Mouse (Mus musculus) adrenal gland, adult (tissue): ENCODE results near the gene Gp9.
A peak's percentile ranks its signal among the peaks of the same experiment; 100 is the strongest.
"Not testable (repeated sequence)": the region's sequence is repeated elsewhere in the genome, so short reads cannot be mapped to it uniquely, and the experiment has no call there.

Experiments
- DNase-seq, 2 experiments: peaks; one replicate each; pipeline ENCODE4 v3.0.0; 2022 to 2023; ENCODE audit warnings: low spot score in 1 of 2; ENCODE audit not compliant: inconsistent age in 2 of 2

Gene Gp9

GRCm38 (mm10) chr6:87748531-87748930 lies 29.3 kb upstream of the Gp9 start:
- DNase-seq, result no peak

GRCm38 (mm10) chr6:87750184-87750910 lies 27.5 kb upstream of the Gp9 start:
- no peak for DNase-seq

DNA sequence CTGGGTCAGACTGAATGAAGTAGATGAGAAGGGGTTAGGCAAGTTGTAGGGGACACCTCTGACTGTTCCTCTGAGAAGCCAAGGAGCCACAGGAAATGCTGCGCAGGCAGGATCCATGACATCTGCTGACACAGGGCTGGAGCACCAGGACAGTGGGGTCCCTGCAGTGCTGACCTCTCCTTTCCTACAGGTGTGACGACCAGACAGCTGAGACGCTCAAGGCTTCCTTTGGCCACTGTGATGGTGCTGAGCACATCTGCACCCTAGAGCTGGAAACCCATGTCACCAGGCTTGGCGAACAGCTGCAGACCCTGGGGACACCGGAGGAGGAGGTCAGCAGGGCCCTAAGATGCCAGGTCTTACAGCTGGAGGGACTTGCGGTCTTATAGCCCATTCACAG lies 26.3 kb upstream of the Gp9 start:
- no peak for DNase-seq

DNA sequence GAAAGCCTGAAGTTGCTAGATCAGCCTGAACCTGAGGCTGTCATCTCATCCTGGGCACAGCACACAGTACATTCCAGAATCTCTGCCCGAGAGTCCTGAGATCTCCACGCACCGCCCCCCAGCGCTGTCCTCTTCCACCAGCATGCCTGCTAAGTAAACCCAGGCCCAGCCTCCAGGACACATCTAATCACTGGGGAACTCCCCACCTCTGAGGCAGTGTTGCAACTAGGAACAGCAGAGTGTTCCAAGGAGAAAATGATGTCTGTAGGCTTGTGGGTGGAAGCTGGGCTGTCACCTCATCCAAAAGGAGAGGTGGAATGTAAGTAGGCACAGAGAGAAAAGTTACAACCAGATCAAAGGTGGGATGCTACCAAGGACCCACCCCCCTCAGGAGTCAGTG lies 22.7 kb upstream of the Gp9 start:
- DNase-seq, result no peak

DNA sequence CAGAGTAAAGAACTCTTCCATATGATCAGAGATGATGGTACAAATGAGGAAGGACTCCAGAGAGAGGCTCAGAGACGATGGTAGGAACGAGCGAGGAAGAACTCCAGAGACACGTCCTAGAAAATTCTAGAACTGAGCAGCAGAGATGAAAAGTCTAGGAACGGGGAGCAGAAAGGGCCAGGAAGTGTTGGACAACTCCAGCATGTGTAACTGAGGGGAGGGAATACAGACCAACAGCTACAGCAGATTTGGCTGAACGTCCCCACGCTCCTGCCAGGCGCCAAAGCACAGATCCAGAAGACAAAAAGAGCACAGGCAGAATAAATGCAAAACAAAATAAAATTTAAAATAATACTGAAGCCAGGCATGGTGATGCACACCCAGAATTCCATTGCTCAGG lies 21.0 kb upstream of the Gp9 start:
- DNase-seq, result no peak

GRCm38 (mm10) chr6:87759404-87759803 lies 18.5 kb upstream of the Gp9 start:
- DNase-seq, result no peak

DNA sequence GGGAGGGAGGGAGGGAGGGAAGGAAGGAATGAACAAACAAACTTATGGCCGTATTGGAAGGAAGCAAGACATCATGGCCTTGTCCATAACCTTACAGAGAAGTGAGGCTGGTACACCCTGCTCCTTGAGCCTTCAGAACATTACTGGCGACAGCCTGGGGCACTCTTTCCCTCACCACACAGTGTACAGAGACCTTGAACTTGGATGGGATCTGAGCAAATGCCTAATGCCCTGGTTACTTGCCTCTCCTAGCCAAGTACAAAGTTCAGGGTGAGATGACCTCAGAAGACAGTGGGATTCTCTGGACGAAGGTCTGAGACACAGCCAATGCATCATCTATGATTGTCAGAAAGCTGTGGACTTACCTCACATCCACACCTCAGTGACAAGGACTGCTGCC lies 18.0 kb upstream of the Gp9 start:
- peak; percentile 34 for DNase-seq

- no peak for DNase-seq
Observed at GRCm38 (mm10) chr6:87762161-87762560, 15.7 kb upstream of the Gp9 start.

DNA sequence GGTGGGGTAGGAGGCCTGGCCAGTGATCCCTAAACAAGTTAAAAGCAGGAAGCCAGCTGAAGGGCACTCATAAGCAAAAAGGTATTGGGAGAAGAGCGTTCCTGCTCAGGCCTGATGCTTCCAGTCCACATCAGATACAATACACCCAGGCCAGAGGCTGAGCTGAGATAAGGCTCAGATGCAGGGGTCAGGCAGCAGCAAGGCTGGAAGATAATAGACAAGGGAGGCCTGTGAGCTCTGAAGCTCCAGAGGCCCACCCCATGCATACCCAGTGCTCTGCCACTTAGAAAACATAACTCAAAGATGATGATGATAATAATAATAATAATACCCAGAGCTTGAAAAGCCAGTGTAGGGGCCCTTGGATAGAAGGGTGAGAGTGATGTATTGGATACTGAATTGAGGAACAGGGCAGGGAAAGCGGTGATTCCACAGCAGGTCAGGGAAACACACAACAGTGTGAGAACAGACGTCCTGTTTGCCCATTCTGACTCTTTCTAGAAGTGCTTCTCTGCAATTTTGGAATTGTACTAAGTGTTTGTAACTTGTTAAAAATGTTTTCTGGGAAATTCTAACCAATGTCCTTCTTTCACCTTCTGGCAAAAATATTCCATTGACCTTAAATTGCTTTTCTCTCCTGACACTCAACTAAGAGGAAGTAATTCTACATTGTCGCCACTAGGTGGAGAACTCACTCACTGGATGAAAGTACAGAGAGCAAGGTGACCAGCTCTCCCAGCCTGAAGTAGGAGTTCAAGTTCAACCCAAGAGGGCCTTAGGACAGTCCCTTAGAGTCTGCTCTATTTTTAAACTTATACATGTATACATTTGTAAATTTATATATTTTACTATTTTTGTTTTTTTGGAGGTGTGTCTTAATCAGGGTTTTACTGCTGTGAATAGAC lies 14.2 kb upstream of the Gp9 start:
- peak in 1 of 2 experiments; percentile 71 for DNase-seq

GRCm38 (mm10) chr6:87764296-87764695 lies 13.6 kb upstream of the Gp9 start:
- not testable (repeated sequence) for DNase-seq

GRCm38 (mm10) chr6:87770626-87771025 lies 7.2 kb upstream of the Gp9 start:
- peak in 1 of 2 experiments; percentile 18 for DNase-seq

- DNase-seq, result no peak
Observed at GRCm38 (mm10) chr6:87774466-87774865, 3.4 kb upstream of the Gp9 start.

GRCm38 (mm10) chr6:87774909-87775308 lies 3.0 kb upstream of the Gp9 start:
- DNase-seq, result no peak

DNA sequence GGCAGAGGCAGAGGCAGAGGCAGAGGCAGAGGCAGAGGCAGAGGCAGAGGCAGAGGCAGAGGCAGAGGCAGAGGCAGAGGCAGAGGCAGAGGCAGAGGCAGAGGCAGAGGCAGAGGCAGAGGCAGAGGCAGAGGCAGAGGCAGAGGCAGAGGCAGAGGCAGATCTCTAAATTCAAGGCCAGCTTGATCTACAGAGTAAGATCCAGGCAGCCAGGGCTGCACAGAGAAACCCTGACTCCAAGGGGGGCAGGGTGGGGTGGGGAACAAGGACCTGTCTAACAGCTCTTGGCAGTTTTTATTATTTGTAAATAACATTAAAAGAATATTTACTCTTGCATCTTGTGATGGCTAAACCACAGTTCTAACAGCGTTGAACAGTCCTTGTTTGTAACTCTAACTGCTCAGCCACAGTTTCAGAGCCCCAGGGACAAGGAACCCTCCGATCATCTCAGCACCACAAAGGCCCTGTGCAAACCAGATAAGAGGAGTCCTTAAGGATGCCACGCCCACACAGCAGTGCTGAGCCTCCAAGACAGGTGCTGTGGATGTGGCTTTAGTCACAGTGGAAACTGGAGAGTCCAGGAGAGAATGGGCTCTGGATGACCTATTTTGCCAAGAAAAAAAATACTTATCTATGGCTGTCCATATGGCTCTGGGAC lies 2.2 kb upstream of the Gp9 start:
- no peak for DNase-seq

GRCm38 (mm10) chr6:87776663-87777062 lies 1.2 kb upstream of the Gp9 start:
- DNase-seq, result no peak

DNA sequence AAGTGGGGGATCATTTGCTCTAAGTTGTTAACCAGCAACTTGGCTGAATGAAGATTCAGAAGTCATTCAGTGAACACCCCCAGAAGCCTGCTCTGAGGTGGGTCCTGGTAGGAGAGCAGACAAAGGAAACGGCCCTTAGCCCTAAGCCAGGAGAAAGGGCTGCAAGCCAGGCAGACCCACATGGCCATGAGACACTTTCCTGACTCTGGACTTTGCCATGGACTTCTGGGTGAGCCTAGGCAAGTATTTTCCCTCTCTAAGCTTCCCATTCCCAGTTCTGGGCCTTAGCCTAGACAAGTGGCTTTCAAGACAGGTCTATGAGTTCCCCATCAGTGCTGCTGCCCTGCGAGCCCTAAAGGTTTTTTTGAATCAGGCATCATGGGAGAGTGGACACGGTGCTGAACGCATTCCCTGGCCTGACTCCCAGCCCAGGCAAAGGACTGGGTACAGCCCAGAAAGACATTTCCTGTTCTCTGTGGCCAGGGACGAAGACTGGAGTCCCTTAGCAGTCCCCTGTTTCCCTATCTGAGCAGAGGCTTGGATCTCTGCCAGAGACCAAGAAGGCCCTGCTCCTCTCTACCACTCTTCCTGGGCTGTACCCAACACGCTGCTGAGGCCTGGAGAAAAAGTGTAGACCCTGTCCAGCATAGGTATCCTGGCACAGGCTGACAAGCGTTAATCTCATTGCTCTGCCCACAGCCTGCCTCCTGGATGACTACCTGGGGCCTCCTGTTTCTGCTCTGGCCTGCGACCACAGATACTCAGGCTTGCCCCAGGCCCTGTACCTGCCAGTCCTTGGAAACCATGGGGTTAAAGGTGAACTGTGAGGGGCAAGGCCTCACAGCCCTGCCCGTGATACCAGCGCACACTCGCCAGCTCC lies 662 bp downstream of the Gp9 start:
- DNase-seq, result no peak

DNA sequence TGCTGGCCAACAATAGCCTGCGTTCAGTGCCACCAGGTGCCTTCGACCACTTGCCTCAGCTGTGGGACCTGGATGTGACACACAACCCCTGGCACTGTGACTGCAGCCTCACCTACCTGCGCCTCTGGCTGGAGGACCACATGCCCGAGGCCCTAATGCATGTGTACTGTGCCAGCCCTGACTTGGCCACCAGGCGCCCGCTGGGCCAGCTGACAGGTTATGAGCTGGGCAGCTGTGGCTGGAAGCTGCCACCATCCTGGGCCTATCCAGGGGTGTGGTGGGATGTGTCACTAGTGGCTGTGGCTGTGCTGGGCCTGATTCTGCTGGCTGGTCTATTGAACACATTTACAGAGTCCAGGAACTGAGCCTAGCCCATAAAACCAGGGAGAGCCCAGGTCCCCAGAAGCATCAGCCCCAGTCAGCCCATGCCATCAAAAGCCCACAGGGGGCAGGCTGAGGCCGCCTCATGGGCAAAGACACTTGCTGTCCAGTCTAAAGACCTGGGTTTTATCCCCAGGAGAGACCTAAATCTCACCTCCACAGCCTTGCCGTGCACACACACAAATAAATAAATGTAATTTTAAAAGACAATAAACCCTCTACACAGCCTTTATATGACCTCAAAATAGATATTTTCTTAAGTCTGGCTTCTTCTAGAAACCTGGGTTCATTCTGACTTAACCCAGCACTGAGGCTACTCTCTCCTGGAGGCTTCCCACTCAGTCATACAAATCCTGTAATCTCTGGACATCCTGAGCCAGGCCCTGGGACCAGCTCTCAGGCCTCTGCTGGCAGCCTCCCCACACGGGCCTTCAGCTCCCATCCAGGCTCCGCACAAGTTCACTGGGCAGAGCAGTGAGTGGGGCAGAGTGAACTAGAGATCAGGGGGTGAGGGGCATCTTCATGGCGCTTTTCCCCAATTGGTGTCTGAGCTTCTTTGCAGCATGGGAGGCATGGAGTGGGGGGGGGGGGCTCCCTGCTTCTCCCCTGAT lies 1.6 kb downstream of the Gp9 start:
- peak in 1 of 2 experiments; percentile 42 for DNase-seq

DNA sequence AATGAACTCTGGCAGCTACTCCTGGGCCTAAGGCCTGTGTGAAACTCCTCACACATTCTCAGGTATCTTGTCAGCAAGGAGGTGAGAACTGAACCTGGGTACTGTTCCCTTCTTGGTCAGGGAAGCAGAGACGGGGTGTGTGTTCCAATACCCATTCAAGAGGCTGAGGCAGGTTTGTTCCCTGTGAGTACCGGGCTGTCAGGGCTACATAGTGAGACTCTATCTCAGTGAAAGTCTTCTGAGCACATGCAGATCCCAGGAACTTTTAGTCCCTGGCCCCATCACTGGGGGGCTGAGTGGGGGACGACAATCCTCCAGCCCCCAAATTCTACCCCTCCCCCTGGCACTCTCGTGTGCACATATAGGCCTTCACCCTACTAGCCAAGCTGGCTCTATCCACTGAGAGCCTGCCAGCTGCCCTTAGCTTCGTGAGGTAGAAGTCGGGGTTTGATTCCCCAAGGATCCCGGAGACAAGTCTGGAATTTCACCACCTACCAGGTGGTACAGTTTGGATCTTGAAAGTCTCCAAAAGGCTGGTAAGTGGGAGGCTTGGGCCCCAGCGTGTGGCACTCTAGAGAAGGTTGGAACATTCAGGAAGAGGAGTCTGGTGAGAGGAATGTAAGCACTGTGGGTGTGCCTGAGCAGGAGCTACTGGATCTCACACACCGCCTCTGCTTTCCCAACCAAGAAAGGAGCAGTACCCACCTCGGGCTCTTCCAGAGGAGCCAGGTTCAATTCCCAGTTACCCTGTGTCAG lies 2.9 kb downstream of the Gp9 start:
- DNase-seq, result no peak

DNA sequence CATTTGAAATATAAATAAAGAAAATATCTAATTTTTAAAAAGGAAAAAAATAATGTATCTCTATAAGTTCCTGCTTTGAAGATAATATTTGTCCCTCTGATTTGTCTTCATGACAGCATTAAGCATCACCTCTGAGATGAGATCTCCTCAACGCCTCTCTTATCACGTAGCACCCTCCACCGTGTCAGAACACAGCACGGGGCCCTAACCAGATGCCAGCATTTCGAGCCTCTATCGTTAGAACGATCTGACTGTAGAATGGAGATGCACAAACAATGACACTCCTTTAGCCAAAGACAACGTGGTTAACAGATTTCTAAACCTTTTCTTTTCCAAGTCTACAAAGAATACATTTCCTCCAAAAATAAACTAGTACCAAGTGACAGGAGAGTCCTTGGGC lies 6.2 kb downstream of the Gp9 start:
- no peak for DNase-seq
